Mouse (Mus musculus) liver, embryonic 13.5 days (tissue): ENCODE measurements around the gene Pdcd2l. TPM values are rescaled to one million over a fixed set of nuclear protein-coding genes. Genes with fewer than 3 reads are reported as not detected.
A peak's percentile ranks its signal among the peaks of the same experiment; 100 is the strongest.

Experiments used
- ATAC-seq: fragments of 200-750 bp; cut with Nextera tagmentation; 2 replicates; pipeline ENCODE4 v1.8.0; 2017; ENCODE audit warnings: low read depth, mild to moderate bottlenecking, moderate number of reproducible peaks, moderate library complexity
- DNase-seq: peaks from one replicate; pipeline ENCODE4 v3.0.0; 2022
- H3K27ac ChIP-seq: fragments of 300-500 bp; sonication (generic); 2 replicates; pipeline ENCODE4 v1.5.1; 2015; ENCODE audit warnings: moderate library complexity, mild to moderate bottlenecking, inconsistent platforms
- H3K27me3 ChIP-seq: fragments of 300-500 bp; sonication (generic); 2 replicates; pipeline ENCODE4 v1.6.1; 2015; ENCODE audit warnings: mild to moderate bottlenecking, inconsistent platforms
- H3K36me3 ChIP-seq: fragments of 300-500 bp; sonication (generic); 2 replicates; pipeline ENCODE4 v1.6.1; 2015; ENCODE audit warnings: mild to moderate bottlenecking, inconsistent platforms
- H3K4me1 ChIP-seq: fragments of 300-500 bp; sonication (generic); replicated peaks from 2 replicates; pipeline ENCODE4 v1.6.1; 2015; ENCODE audit warnings: inconsistent platforms
- H3K4me2 ChIP-seq: fragments of 300-500 bp; sonication (generic); 2 replicates; pipeline ENCODE4 v1.6.1; 2015; ENCODE audit warnings: inconsistent platforms, mild to moderate bottlenecking, moderate library complexity
- H3K4me3 ChIP-seq: fragments of 300-500 bp; sonication (generic); replicated peaks from 2 replicates; pipeline ENCODE4 v1.5.1; 2015; ENCODE audit warnings: mild to moderate bottlenecking, inconsistent platforms
- H3K9ac ChIP-seq: fragments of 300-500 bp; sonication (generic); 2 replicates; pipeline ENCODE4 v1.6.1; 2015; ENCODE audit warnings: mild to moderate bottlenecking, inconsistent platforms
- H3K9me3 ChIP-seq: fragments of 300-500 bp; sonication (generic); replicated peaks from 2 replicates; pipeline ENCODE4 v1.6.1; 2016; ENCODE audit warnings: inconsistent platforms
- WGBS: fragments of 180-500 bp; shearing (Covaris S2); methylation state at CpG from one replicate; pipeline ENCODE4 v1.1.7; 2015; ENCODE audit not compliant: insufficient replicate concordance; 5-methylcytosine and 5-hydroxymethylcytosine counted together
- polyA plus RNA-seq: library from polyadenylated mRNA; unstranded; fragments of >200 nt; fragmentation: Nextera tagmentation; extraction: Ambion mirVana; gene quantifications from 2 replicates; pipeline ENCODE4 v1.2.1, GENCODE M21; 2015

The Pdcd2l gene
- polyA plus RNA-seq, 1 experiment from 2014 or later = 32.1 TPM

- Histone ChIP-seq H3K4me2 (peak overlapping the region; percentile 96), H3K27me3 (no peaks in the 10 kb centered on the region), H3K9me3 (no peaks in the 10 kb centered on the region), H3K36me3 (peaks cover 44% of the 10 kb centered on the region), H3K4me1 (peaks cover 80% of the 10 kb centered on the region), H3K4me3 (peak overlapping the region; percentile 80), H3K9ac (peak overlapping the region; percentile 87), H3K27ac (peak overlapping the region; percentile 84)
- DNase-seq = no peak
- ATAC-seq = no peak
- WGBS = 12% methylated on average over 5 of the region's 5 CpGs
Measured at GRCm38 (mm10) chr7:34229153-34229552, 32.7 kb upstream of the Pdcd2l start.

- no peak overlapping the region for H3K27ac ChIP-seq
- WGBS = 5% methylated on average over 8 of the region's 9 CpGs
- DNase-seq (no peak), ATAC-seq (no peak)
- H3K36me3 ChIP-seq = peaks cover 49% of the 10 kb centered on the region
- peak overlapping the region; percentile 96 for H3K4me2 ChIP-seq
- H3K9ac ChIP-seq = peak overlapping the region; percentile 87
- H3K4me1 ChIP-seq = peaks cover 78% of the 10 kb centered on the region
- no peaks in the 10 kb centered on the region for H3K27me3 ChIP-seq
- no peaks in the 10 kb centered on the region for H3K9me3 ChIP-seq
- peak overlapping the region; percentile 80 for H3K4me3 ChIP-seq
Measured at GRCm38 (mm10) chr7:34228641-34229040, 32.2 kb upstream of the Pdcd2l start.

DNA sequence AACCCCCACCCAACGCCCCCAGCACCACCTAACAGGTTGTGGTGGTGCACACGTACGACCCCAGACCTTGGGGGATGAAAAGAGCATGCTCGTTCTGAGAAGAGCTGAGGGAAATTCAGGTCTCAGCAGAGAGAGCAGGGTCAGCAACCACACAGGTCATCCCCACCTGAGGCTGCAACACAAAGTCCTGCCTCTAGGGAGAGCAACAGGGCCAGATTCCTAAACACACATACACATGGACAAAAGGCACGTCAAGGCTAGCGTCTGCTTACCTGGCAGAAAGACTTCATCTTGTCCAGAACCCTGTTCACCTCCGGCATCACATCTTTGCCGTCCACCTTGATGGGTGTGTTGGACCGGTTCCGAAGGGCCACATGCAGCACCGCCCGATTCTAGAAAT is 30.4 kb upstream of the Pdcd2l start:
- WGBS = 81% methylated on average over 12 of the region's 12 CpGs
- H3K9me3 ChIP-seq = no peaks in the 10 kb centered on the region
- no peak overlapping the region for H3K27ac ChIP-seq
- ATAC-seq = no peak
- H3K27me3 ChIP-seq = no peaks in the 10 kb centered on the region
- 0 out of 2 replicates have a peak overlapping the region, but pooled peaks have one; percentile 10 for H3K4me2 ChIP-seq
- no peak for DNase-seq
- H3K4me3 ChIP-seq = no peak overlapping the region
- H3K4me1 ChIP-seq = peaks cover 60% of the 10 kb centered on the region
- no peak overlapping the region for H3K9ac ChIP-seq
- H3K36me3 ChIP-seq = peaks cover 67% of the 10 kb centered on the region

GRCm38 (mm10) chr7:34226086-34226485 is 29.6 kb upstream of the Pdcd2l start:
- DNase-seq (no peak), ATAC-seq (peak; percentile 21; the same call in 1 of the 2 replicates)
- H3K9ac ChIP-seq = no peak overlapping the region
- H3K9me3 ChIP-seq = no peaks in the 10 kb centered on the region
- no peak overlapping the region for H3K27ac ChIP-seq
- WGBS = 63% methylated on average over 8 of the region's 8 CpGs
- peaks cover 75% of the 10 kb centered on the region for H3K36me3 ChIP-seq
- peaks cover 53% of the 10 kb centered on the region for H3K4me1 ChIP-seq
- no peaks in the 10 kb centered on the region for H3K27me3 ChIP-seq
- 0 out of 2 replicates have a peak overlapping the region, but pooled peaks have one; percentile 10 for H3K4me2 ChIP-seq
- H3K4me3 ChIP-seq = no peak overlapping the region

GRCm38 (mm10) chr7:34224308-34224707 is 27.8 kb upstream of the Pdcd2l start:
- ATAC-seq = no peak
- Histone ChIP-seq H3K4me1 (peaks cover 40% of the 10 kb centered on the region), H3K27me3 (no peaks in the 10 kb centered on the region), H3K27ac (no peak overlapping the region), H3K4me2 (no peak overlapping the region), H3K9me3 (no peaks in the 10 kb centered on the region), H3K36me3 (peaks cover 91% of the 10 kb centered on the region), H3K9ac (no peak overlapping the region), H3K4me3 (no peak overlapping the region)
- 84% methylated on average over 6 of the region's 6 CpGs for WGBS
- DNase-seq = no peak

DNA sequence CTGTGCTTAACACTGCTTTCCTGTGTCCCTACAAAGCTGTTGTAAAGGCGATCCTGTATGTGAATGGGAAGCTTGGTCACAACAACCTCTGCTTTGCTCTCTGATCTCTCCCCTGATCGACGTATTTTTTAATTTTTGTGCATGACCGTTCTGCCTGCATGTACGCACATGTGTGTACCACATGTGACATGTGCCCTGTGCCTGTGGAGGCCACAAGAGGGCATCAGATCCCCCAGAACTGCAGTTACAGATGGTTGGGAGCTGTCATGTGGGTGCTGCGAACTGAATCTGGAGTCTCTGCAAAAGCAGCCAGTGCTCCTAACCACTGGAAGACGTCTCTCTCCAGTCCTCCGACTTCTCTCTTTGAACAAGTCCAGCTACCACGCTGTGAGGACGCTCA is 25.9 kb upstream of the Pdcd2l start:
- no peaks in the 10 kb centered on the region for H3K27me3 ChIP-seq
- DNase-seq (no peak), ATAC-seq (no peak)
- no peak overlapping the region for H3K9ac ChIP-seq
- WGBS = 83% methylated on average over 10 of the region's 10 CpGs
- no peak overlapping the region for H3K4me2 ChIP-seq
- H3K4me3 ChIP-seq = no peak overlapping the region
- no peak overlapping the region for H3K27ac ChIP-seq
- peaks cover 20% of the 10 kb centered on the region for H3K4me1 ChIP-seq
- H3K9me3 ChIP-seq = no peaks in the 10 kb centered on the region
- H3K36me3 ChIP-seq = peaks cover 99% of the 10 kb centered on the region

- Histone ChIP-seq H3K4me3 (no peak overlapping the region), H3K27me3 (no peaks in the 10 kb centered on the region), H3K36me3 (peaks cover 99% of the 10 kb centered on the region), H3K27ac (no peak overlapping the region), H3K4me2 (no peak overlapping the region), H3K9me3 (no peaks in the 10 kb centered on the region), H3K4me1 (peaks cover 14% of the 10 kb centered on the region), H3K9ac (no peak overlapping the region)
- DNase-seq = no peak
- 84% methylated on average over 9 of the region's 9 CpGs for WGBS
- no peak for ATAC-seq
Measured at GRCm38 (mm10) chr7:34221594-34222250, 25.3 kb upstream of the Pdcd2l start.

DNA sequence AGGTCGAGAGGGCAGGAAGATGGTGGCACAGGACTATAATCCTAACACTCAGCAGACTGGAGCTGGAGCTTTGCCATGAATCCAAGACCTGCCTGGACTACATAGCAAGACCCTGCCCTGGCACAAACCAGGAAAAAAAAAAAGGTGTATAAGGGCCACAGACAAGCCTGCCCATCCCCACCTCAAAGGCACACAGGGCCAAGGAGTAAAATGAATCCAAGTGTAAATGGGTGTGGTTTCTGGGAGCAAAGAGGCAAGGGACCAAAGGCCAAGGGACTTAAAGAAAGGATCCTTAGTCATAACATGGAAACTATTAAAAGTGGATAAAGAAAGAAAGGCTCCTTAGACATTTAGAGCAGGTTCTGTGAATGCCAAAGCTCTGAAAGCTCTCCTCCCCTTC is 22.0 kb upstream of the Pdcd2l start:
- H3K9ac ChIP-seq = no peak overlapping the region
- WGBS = 52% methylated on average over 1 of the region's 1 CpGs
- no peaks in the 10 kb centered on the region for H3K27me3 ChIP-seq
- H3K4me3 ChIP-seq = no peak overlapping the region
- ATAC-seq = no peak
- H3K9me3 ChIP-seq = no peaks in the 10 kb centered on the region
- H3K4me2 ChIP-seq = no peak overlapping the region
- DNase-seq = no peak
- no peak overlapping the region for H3K27ac ChIP-seq
- peaks cover 99% of the 10 kb centered on the region for H3K36me3 ChIP-seq
- peaks cover 12% of the 10 kb centered on the region for H3K4me1 ChIP-seq

DNA sequence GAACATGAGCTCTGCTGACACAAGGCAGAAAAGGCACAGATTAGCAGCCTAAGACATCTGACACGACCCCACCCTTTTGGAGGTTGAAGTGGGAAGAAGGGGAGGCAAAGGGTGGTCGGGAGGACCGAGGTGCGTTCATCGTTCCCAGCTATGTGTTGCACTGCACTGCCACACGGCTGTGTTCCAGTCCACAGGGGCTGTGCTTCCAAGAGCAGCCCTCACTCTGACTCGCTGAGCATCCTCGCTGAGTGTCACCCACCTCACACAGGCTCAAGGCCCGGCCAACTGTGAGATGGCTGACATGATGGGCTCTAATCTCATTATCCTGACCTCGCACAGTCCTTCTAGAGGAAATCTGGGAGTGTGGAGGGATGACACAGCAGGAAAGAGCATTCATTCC is 20.0 kb upstream of the Pdcd2l start:
- 76% methylated on average over 10 of the region's 10 CpGs for WGBS
- no peak overlapping the region for H3K9ac ChIP-seq
- no peak overlapping the region for H3K4me2 ChIP-seq
- H3K4me1 ChIP-seq = peaks cover 12% of the 10 kb centered on the region
- H3K36me3 ChIP-seq = peaks cover 99% of the 10 kb centered on the region
- no peak overlapping the region for H3K27ac ChIP-seq
- ATAC-seq (no peak), DNase-seq (no peak)
- no peak overlapping the region for H3K4me3 ChIP-seq
- no peaks in the 10 kb centered on the region for H3K27me3 ChIP-seq
- no peaks in the 10 kb centered on the region for H3K9me3 ChIP-seq

- H3K4me3 ChIP-seq = no peak overlapping the region
- H3K27me3 ChIP-seq = no peaks in the 10 kb centered on the region
- no peak overlapping the region for H3K9ac ChIP-seq
- no peak; the same call in 1 of the 2 replicates for ATAC-seq
- 74% methylated on average over 9 of the region's 9 CpGs for WGBS
- no peak for DNase-seq
- H3K4me2 ChIP-seq = no peak overlapping the region
- H3K36me3 ChIP-seq = peaks cover 100% of the 10 kb centered on the region
- H3K27ac ChIP-seq = 0 out of 2 replicates have a peak overlapping the region, but pooled peaks have one; percentile 23
- peaks cover 12% of the 10 kb centered on the region for H3K4me1 ChIP-seq
- no peaks in the 10 kb centered on the region for H3K9me3 ChIP-seq
Measured at GRCm38 (mm10) chr7:34215481-34215880, 19.0 kb upstream of the Pdcd2l start.

DNA sequence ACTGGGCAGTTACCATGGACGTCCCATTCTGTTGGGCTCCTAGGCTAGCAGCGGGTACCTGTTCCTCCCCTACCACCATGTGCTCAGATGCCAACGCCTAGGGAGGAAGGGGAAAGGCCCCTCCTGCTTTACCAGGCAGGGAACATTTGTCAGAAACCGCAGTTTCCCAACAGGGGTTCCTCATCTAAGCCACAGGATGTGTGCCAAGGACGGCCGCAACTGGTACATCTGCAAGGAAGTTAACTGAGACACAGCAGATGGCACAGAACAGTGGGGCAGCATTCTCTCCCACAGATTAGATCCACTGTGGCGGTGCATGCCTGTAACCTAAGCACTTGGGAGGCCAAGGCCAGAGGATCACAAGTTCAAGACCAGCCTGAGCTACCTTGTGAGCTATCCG is 18.2 kb upstream of the Pdcd2l start:
- H3K27ac ChIP-seq = no peak overlapping the region
- H3K4me1 ChIP-seq = peaks cover 12% of the 10 kb centered on the region
- 79% methylated on average over 8 of the region's 8 CpGs for WGBS
- no peak overlapping the region for H3K4me3 ChIP-seq
- peaks cover 100% of the 10 kb centered on the region for H3K36me3 ChIP-seq
- no peak for ATAC-seq
- H3K9ac ChIP-seq = no peak overlapping the region
- DNase-seq = no peak
- H3K9me3 ChIP-seq = no peaks in the 10 kb centered on the region
- H3K27me3 ChIP-seq = no peaks in the 10 kb centered on the region
- H3K4me2 ChIP-seq = no peak overlapping the region

DNA sequence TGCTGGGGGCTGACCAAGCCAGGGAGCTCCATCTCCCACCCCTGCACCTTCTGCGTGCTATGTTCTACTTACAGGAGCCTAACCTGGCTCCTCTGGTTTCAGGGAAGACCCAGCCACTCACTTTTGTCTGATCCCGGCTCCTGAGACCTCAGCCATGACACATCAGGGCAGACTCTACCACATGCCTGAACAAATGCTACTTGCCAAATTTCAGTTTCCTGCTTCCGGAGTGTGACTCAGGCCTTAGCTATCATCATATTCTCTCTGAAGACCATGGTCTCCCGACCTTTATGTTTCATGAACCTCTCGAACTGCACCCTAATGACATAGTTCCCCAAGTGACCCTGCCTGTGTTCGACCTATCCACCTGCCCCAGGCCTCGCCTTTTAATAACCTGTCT is 16.8 kb upstream of the Pdcd2l start:
- no peak for ATAC-seq
- Histone ChIP-seq H3K27me3 (no peaks in the 10 kb centered on the region), H3K4me2 (no peak overlapping the region), H3K4me3 (no peak overlapping the region), H3K9me3 (no peaks in the 10 kb centered on the region), H3K4me1 (peaks cover 12% of the 10 kb centered on the region), H3K36me3 (peaks cover 100% of the 10 kb centered on the region), H3K9ac (no peak overlapping the region), H3K27ac (no peak overlapping the region)
- no peak for DNase-seq
- WGBS = 75% methylated on average over 7 of the region's 7 CpGs
